Mouse (Mus musculus): ENCODE measurements at regions not wholly inside any gene's neighbourhood (a gene's known extent, or its start where the extent isn't known, plus 50 kb on each side); places are given as distances from the start of the nearest gene placed in this dataset.

- DNase-seq (ENCODE audit: low spot score) = peak; percentile 87
These were observed 61.2 kb upstream of the Ptchd3 start for GRCm38 (mm10) chr11:121768824-121769223.

DNA sequence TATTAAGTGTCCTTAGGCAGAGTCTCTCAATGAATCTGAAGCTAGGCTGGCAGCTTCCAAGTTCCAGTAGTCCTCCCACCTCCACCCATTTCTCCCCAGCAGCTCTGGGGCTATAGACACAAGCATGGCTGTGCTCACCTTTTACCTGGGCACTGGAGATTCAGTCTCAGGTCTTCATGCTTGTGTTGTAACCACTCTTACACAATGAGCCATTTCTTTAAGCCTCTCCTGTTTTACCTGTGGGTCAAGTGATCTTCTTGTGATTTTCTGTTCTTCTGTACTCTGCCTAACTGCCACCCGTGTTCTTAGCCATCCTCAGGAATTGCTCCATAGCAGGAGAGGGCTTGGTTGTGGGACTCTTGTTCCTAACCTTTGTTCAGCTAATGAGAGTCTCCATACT is 60.0 kb upstream of the Ptchd3 start:
- no peak for DNase-seq (ENCODE audit: low spot score)

GRCm38 (mm10) chr11:121776947-121777346 is 53.1 kb upstream of the Ptchd3 start:
- DNase-seq (ENCODE audit: low spot score) = no peak

GRCm38 (mm10) chr11:121777553-121777952 is 52.5 kb upstream of the Ptchd3 start:
- DNase-seq (ENCODE audit: low spot score) = no peak

Measured in adipocyte (in vitro differentiated cells).